In genomic region chr5:138843168-138843824, GRCm38 (mm10) we compare ENCODE assay signal across 26 mouse cellular contexts. TPM values are rescaled to one million over a fixed set of nuclear protein-coding genes. Genes with fewer than 3 reads are reported as not detected.
DNase-seq lines count a peak whose midpoint lies in the region; ATAC-seq and TF ChIP-seq lines count a peak whose summit lies in the region.
"Had no signal": no experiment of that assay in that cellular context is flagged by ENCODE, and none has a peak within 500 bp of the region (broad histone marks: within the 10 kb centered on the region; RNA-seq: fewer than 3 reads in every experiment).

No protein-coding gene starts in this region.

- no peaks in the 10 kb centered on the region for H3K9me3 ChIP-seq in kidney, embryonic 14.5 days (ENCODE audit: control insufficient read depth, low read length)
- no peaks in the 10 kb centered on the region for H3K9me3 ChIP-seq in lung, embryonic 14.5 days (ENCODE audit: low read depth, low read length)
- H3K9me3 ChIP-seq: embryonic facial prominence, embryonic 15.5 days; forebrain, embryonic 15.5 days; heart, embryonic 12.5 days; hindbrain, embryonic 12.5 days had no signal

- no peak for TF ChIP-seq CTCF in lung, embryonic 14.5 days (IDR thresholded peaks at IDR 0.05; ENCODE audit: low read depth)

- no peaks in the 10 kb centered on the region for H3K4me1 ChIP-seq in kidney, embryonic 14.5 days (ENCODE audit: control insufficient read depth, insufficient read depth, low read length)
- no peaks in the 10 kb centered on the region for H3K4me1 ChIP-seq in lung, embryonic 14.5 days (ENCODE audit: insufficient read depth)
- H3K4me1 ChIP-seq: embryonic facial prominence, embryonic 15.5 days; forebrain, embryonic 15.5 days had no signal

- H3K4me3 ChIP-seq in kidney, embryonic 14.5 days (ENCODE audit: low read length) = no peak overlapping the region
- no peak overlapping the region for H3K4me3 ChIP-seq in lung, embryonic 14.5 days (ENCODE audit: low read depth, low read length)
- H3K4me3 ChIP-seq: embryonic facial prominence, embryonic 15.5 days; erythroblast, embryonic 14.5 days; forebrain, embryonic 15.5 days; heart, adult 2 months; heart, embryonic 12.5 days; hindbrain, embryonic 12.5 days had no signal

- no peak overlapping the region for H3K4me2 ChIP-seq in kidney, embryonic 14.5 days (replicated peaks; ENCODE audit: low read depth, low read length)
- H3K4me2 ChIP-seq in lung, embryonic 14.5 days = no peak overlapping the region
- H3K4me2 ChIP-seq: embryonic facial prominence, embryonic 15.5 days; forebrain, embryonic 15.5 days; heart, embryonic 12.5 days; hindbrain, embryonic 12.5 days had no signal

- no peaks in the 10 kb centered on the region for H3K36me3 ChIP-seq in kidney, embryonic 14.5 days (ENCODE audit: control insufficient read depth, insufficient read depth, low read length)
- no peaks in the 10 kb centered on the region for H3K36me3 ChIP-seq in lung, embryonic 14.5 days (ENCODE audit: insufficient read depth)
- H3K36me3 ChIP-seq: embryonic facial prominence, embryonic 15.5 days; forebrain, embryonic 15.5 days; heart, embryonic 12.5 days; hindbrain, embryonic 12.5 days had no signal

- DNase-seq in kidney, postnatal 10 days = no peak
- DNase-seq in lung, embryonic 14.5 days = no peak
- no peak for DNase-seq in lung, postnatal 10 days
- DNase-seq in ovary, postnatal 36 days (ENCODE audit: low spot score) = peak; percentile 24
- DNase-seq in ovary, postnatal 14 days (ENCODE audit: low spot score) = no peak
- DNase-seq: adrenal gland, adult 2 months; adrenal gland, postnatal 25 days; cerebellum, adult 18-20 months; cerebellum, adult 9-11 months; cerebellum, postnatal 36 days; embryo, embryonic 11 days; gastrocnemius, postnatal 10 days; heart, adult 2 months; heart, postnatal 10 days; heart, postnatal 4 days had no signal

- no peak overlapping the region for H3K9ac ChIP-seq in kidney, embryonic 14.5 days (ENCODE audit: low read depth, low read length)
- no peak overlapping the region for H3K9ac ChIP-seq in lung, embryonic 14.5 days
- H3K9ac ChIP-seq: embryonic facial prominence, embryonic 15.5 days; forebrain, embryonic 15.5 days; heart, embryonic 12.5 days; hindbrain, embryonic 12.5 days had no signal

- no peak overlapping the region for H3K27ac ChIP-seq in kidney, embryonic 14.5 days (ENCODE audit: low read depth, low read length)
- no peak overlapping the region for H3K27ac ChIP-seq in lung, embryonic 14.5 days (ENCODE audit: low read depth)
- H3K27ac ChIP-seq: embryonic facial prominence, embryonic 15.5 days; forebrain, embryonic 15.5 days; heart, adult 2 months; hindbrain, embryonic 12.5 days had no signal

- ATAC-seq in kidney, embryonic 14.5 days (ENCODE audit: low FRiP score, low TSS enrichment) = peak; percentile 81
- ATAC-seq in lung, embryonic 14.5 days (ENCODE audit: insufficient read depth) = peak; percentile 33; the same call in 1 of the 2 replicates
- ATAC-seq in frontal cortex, adult (ENCODE audit: low TSS enrichment) = no peak
- ATAC-seq: forebrain, embryonic 15.5 days; hindbrain, embryonic 16.5 days had no signal

- 34% methylated on average over 9 of the region's 9 CpGs for WGBS in kidney, embryonic 14.5 days
- 50% methylated on average over 9 of the region's 9 CpGs for WGBS in lung, embryonic 14.5 days

- no peaks in the 10 kb centered on the region for H3K27me3 ChIP-seq in kidney, embryonic 14.5 days (ENCODE audit: control insufficient read depth, insufficient read depth, low read length)
- H3K27me3 ChIP-seq in lung, embryonic 14.5 days (ENCODE audit: insufficient read depth, low read length) = no peaks in the 10 kb centered on the region
- H3K27me3 ChIP-seq: embryonic facial prominence, embryonic 15.5 days; forebrain, embryonic 15.5 days had no signal

RNA-seq across cellular contexts. Expression of gene Gm5294, which starts 23.4 kb away (rescaled TPM):
- not detected in 2 replicates for polyA plus RNA-seq in kidney, embryonic 14.5 days (2014; fragmentation: Nextera tagmentation; extraction: Ambion mirVana)
- polyA plus RNA-seq in lung, embryonic 14.5 days (2014; fragmentation: Nextera tagmentation; extraction: Ambion mirVana) = not detected in 2 replicates
- polyA plus RNA-seq: embryonic facial prominence, embryonic 11.5 days; embryonic facial prominence, embryonic 15.5 days; erythroblast, embryonic 14.5 days; forebrain, embryonic 11.5 days; forebrain, embryonic 15.5 days; frontal cortex, adult 2 months; heart, adult 2 months; heart, embryonic 12.5 days had no signal
